Mouse (Mus musculus): ENCODE measurements around the gene Olfr1240.

The Olfr1240 gene

DNA sequence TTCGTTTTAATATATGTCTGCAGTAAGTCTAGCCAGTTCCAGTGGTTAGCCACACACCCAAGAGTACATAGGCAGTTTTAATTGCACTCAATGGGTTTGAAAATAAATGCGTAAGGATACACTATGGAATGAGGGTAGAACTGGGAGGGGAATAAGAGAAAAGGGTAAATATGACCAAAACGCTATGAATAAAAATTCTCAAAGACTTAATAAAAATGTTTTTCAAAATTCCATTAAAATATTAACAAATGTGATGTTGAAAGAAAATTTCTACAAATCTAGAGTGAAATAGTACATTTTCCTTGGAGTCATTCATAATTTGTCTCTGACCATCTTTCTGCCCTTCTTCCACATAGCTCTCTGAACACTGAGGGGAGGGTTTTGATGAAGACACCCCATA lies at the start of gene Olfr1240:
TSS of gene Olfr1240 (minus strand) at position 101 of the 400 bp plus-strand sequence.
- no peak for DNase-seq (ENCODE audit: low read depth)

GRCm38 (mm10) chr2:89487026-89487425 lies 44.2 kb upstream of the Olfr1240 start, which contains the start of gene Olfr1241:
Gene Olfr1241, minus strand, starts transcription at chr2:89487126.
- DNase-seq (ENCODE audit: low read depth), result no peak

- no peak for DNase-seq (ENCODE audit: low read depth)
Observed at GRCm38 (mm10) chr2:89420307-89420706, 22.5 kb downstream of the Olfr1240 start, which contains the start of gene Olfr1239. Gene Olfr1239, minus strand, starts transcription at chr2:89420407.

DNA sequence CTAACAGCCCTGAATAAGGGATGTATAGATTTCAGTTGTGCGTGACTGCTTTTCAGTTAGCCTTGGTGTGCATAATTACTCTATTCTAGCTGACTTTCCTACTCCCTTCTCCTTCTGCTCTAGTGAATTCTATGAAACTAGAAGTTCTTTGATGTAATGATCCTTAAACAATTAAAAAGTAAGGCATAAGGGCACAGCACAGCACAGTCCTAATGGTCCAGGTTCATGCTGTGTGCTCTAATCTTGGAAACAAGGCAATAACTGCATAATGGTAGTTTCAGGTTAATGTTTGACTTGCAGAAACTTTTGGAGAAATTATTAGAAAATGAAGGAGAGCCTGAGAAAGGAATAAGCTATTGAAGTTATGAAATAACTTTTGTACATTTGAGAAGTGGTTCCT lies 28.2 kb downstream of the Olfr1240 start:
- DNase-seq (ENCODE audit: low read depth), result no peak

DNA sequence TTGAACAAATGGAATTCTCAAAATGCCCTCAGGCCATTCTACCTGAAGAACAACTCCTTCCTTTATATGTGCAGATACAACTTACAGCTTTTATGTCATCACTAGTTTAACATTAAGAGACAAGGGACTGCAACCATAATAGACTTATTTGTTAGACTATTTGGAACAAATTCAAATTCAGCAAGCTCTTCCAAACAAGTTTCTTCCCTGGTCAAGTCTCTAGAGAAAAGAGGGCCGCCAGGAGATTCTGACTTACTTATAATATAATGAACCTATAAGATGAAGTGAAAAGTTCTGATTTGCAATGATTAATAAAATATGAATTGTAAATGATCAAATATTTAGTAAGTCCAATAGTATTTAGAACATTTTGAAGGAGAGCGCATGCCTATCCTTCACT lies 33.2 kb downstream of the Olfr1240 start, which contains the start of gene Olfr1238:
TSS of gene Olfr1238 (minus strand) at position 101 of the 400 bp plus-strand sequence.
- DNase-seq (ENCODE audit: low read depth), result no peak

DNA sequence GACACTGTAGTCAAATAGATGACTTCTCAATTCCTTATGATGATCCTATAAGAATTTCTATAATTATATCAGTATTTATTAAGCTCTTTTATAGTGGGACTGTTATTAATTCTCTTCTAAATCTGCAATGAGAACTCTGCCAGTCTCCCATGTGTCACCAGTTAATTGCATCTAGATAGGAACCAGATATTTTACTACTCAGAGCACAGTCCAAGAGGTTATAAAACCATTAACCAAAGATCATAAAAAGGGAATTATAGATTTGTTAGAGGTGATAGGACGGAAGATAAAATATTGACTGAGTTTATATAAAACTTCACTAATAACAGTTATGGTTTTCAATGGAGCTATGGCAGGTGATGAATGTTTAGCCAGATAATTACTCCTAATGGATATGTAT lies 41.9 kb downstream of the Olfr1240 start:
- DNase-seq (ENCODE audit: low read depth), result no peak
